Mouse (Mus musculus) midbrain, embryonic 15.5 days (tissue): ENCODE measurements at regions not wholly inside any gene's neighbourhood (a gene's known extent, or its start where the extent isn't known, plus 50 kb on each side); places are given as distances from the start of the nearest gene placed in this dataset.

Experiments
- ATAC-seq: fragments of 200-750 bp; cut with Nextera tagmentation; replicated peaks from 2 replicates; pipeline ENCODE4 v1.8.0; 2017; ENCODE audit warnings: moderate TSS enrichment
- H3K27ac ChIP-seq: fragments of 300-500 bp; sonication (generic); 2 replicates; pipeline ENCODE4 v1.5.1; 2015; ENCODE audit warnings: mild to moderate bottlenecking, inconsistent platforms
- H3K27me3 ChIP-seq: fragments of 300-500 bp; sonication (generic); replicated peaks from 2 replicates; pipeline ENCODE4 v1.6.1; 2015; ENCODE audit warnings: inconsistent platforms
- H3K36me3 ChIP-seq: fragments of 300-500 bp; sonication (generic); replicated peaks from 2 replicates; pipeline ENCODE4 v1.6.1; 2015; ENCODE audit warnings: inconsistent platforms
- H3K4me1 ChIP-seq: fragments of 300-500 bp; sonication (generic); 2 replicates; pipeline ENCODE4 v1.6.1; 2015; ENCODE audit warnings: inconsistent platforms
- H3K4me2 ChIP-seq: fragments of 300-500 bp; sonication (generic); 2 replicates; pipeline ENCODE4 v1.6.1; 2015; ENCODE audit warnings: inconsistent platforms, mild to moderate bottlenecking, moderate library complexity
- H3K4me3 ChIP-seq: fragments of 300-500 bp; sonication (generic); 2 replicates; pipeline ENCODE4 v1.5.1; 2015; ENCODE audit warnings: mild to moderate bottlenecking, inconsistent platforms
- H3K9ac ChIP-seq: fragments of 300-500 bp; sonication (generic); 2 replicates; pipeline ENCODE4 v1.6.1; 2015; ENCODE audit warnings: mild to moderate bottlenecking, inconsistent platforms
- H3K9me3 ChIP-seq: fragments of 300-500 bp; sonication (generic); 2 replicates; pipeline ENCODE4 v1.6.1; 2016; ENCODE audit warnings: inconsistent platforms
- WGBS: fragments of 180-500 bp; shearing (Covaris S2); methylation state at CpG from one replicate; pipeline ENCODE4 v1.1.7; 2015; ENCODE audit warnings: mixed read lengths; 5-methylcytosine and 5-hydroxymethylcytosine counted together

GRCm38 (mm10) chr11:14769008-14769407 is 169.9 kb downstream of the Pom121l12 start:
- H3K4me3 ChIP-seq = no peak overlapping the region
- no peak overlapping the region for H3K27ac ChIP-seq
- no peak overlapping the region for H3K9ac ChIP-seq
- no peaks in the 10 kb centered on the region for H3K36me3 ChIP-seq
- H3K4me1 ChIP-seq = no peaks in the 10 kb centered on the region
- H3K9me3 ChIP-seq = no peaks in the 10 kb centered on the region
- WGBS = 65% methylated on average over 1 of the region's 1 CpGs
- no peak for ATAC-seq
- H3K27me3 ChIP-seq = no peaks in the 10 kb centered on the region
- no peak overlapping the region for H3K4me2 ChIP-seq

GRCm38 (mm10) chr11:14769448-14770357 is 170.6 kb downstream of the Pom121l12 start:
- Histone ChIP-seq H3K9me3 (no peaks in the 10 kb centered on the region), H3K4me3 (no peak overlapping the region), H3K4me2 (peak overlapping the region; percentile 16; the same call in 1 of the 2 replicates), H3K4me1 (no peaks in the 10 kb centered on the region), H3K27me3 (no peaks in the 10 kb centered on the region), H3K9ac (no peak overlapping the region), H3K27ac (no peak overlapping the region), H3K36me3 (no peaks in the 10 kb centered on the region)
- peak; percentile 62; the same call in 1 of the 2 replicates for ATAC-seq
- 34% methylated on average over 9 of the region's 9 CpGs for WGBS

DNA sequence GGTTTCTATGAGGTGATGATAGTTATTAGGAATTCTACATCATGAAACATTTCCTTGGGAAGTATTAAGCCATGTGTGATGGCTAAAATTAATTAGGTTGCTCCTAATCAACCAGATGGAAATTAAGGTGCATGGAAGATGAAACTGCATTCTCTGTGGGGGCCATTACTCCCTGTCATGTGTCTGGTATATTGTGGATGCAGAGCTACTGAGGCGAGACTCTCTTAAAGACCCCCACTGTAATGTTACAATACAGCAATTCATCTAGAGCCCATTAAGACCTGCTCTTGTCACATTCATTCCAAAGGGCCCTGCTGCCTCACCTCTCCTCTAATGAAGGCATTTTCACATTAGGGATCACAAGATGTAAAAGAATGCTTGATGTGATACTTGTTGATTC is 199.2 kb downstream of the Pom121l12 start:
- H3K36me3 ChIP-seq = no peaks in the 10 kb centered on the region
- no peaks in the 10 kb centered on the region for H3K27me3 ChIP-seq
- no peak overlapping the region for H3K4me2 ChIP-seq
- ATAC-seq = no peak
- no peak overlapping the region for H3K9ac ChIP-seq
- no peaks in the 10 kb centered on the region for H3K9me3 ChIP-seq
- H3K4me1 ChIP-seq = no peaks in the 10 kb centered on the region
- WGBS = 54% methylated on average over 1 of the region's 1 CpGs
- H3K4me3 ChIP-seq = no peak overlapping the region
- no peak overlapping the region for H3K27ac ChIP-seq

DNA sequence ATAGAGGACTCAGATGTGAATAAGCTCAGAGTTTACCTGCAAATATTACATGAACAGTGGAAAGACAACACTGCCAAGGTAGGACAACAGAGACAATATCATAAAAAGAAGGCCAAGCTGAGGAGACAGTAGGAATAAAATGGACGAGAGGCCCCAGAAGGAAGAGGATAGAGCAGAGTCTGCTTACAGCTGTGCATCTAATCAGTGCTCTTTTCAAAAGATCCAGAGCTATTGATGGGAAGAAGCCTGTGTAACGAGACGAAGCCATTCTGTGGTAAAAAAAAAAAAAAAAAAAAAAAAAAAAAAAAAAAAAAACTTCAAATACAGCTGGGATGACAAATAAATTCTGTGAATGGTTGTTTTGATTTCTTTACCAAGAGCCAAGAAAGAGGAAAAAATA is 200.2 kb downstream of the Pom121l12 start:
- ATAC-seq = no peak
- H3K4me1 ChIP-seq = no peaks in the 10 kb centered on the region
- no peaks in the 10 kb centered on the region for H3K27me3 ChIP-seq
- no peak overlapping the region for H3K4me3 ChIP-seq
- 39% methylated on average over 3 of the region's 3 CpGs for WGBS
- no peak overlapping the region for H3K27ac ChIP-seq
- H3K4me2 ChIP-seq = no peak overlapping the region
- H3K36me3 ChIP-seq = no peaks in the 10 kb centered on the region
- H3K9ac ChIP-seq = no peak overlapping the region
- H3K9me3 ChIP-seq = no peaks in the 10 kb centered on the region

DNA sequence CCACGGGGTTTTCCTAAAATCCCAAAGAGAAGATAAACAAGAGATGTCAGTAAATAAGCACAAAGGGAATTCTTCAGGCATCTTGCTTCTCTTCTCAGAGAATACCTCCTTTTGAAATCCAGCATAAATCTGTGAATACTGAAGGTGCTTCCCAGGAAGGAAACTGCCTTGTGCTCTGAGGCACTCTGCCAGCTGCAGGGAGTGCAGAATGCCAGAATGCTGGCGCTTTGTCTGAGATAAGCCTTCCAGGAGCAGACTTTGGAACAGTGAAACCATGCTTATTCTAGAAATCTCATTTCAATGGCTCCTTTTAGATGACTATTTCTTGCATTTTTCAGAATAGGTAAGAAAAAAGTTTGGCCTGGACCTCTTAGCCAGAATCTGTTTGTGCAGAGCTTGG is 219.9 kb downstream of the Pom121l12 start:
- no peaks in the 10 kb centered on the region for H3K27me3 ChIP-seq
- no peaks in the 10 kb centered on the region for H3K9me3 ChIP-seq
- no peaks in the 10 kb centered on the region for H3K36me3 ChIP-seq
- WGBS = 7% methylated on average over 2 of the region's 2 CpGs
- no peaks in the 10 kb centered on the region for H3K4me1 ChIP-seq
- H3K4me2 ChIP-seq = no peak overlapping the region
- no peak for ATAC-seq
- H3K27ac ChIP-seq = no peak overlapping the region
- H3K9ac ChIP-seq = no peak overlapping the region
- H3K4me3 ChIP-seq = no peak overlapping the region
